Mouse (Mus musculus) CH12.LX (cell line): ENCODE measurements around the gene Scd3.
A peak's percentile ranks its signal among the peaks of the same experiment; 100 is the strongest.

Experiments
- CTCF ChIP-seq, 2 experiments: IDR thresholded peaks in 1 of 2; conservative IDR thresholded peaks in 1 of 2; 2 replicates each; pipeline ENCODE4 v1.5.1; 2011 to 2012; ENCODE audit warnings: low read depth in 2 of 2, low read length in 2 of 2, improper control_type of control experiment in 1 of 2, inconsistent platforms in 1 of 2, mild to moderate bottlenecking in 1 of 2, moderate library complexity in 1 of 2
- MEF2A ChIP-seq: IDR thresholded peaks from 2 replicates; pipeline ENCODE4 v1.6.1; 2014; ENCODE audit warnings: low read depth, mild to moderate bottlenecking, inconsistent platforms, low read length, improper control_type of control experiment, borderline replicate concordance
- POLR2A ChIP-seq: IDR thresholded peaks from 2 replicates; pipeline ENCODE4 v1.6.1; 2011; ENCODE audit warnings: low read depth, mild to moderate bottlenecking, improper control_type of control experiment, low read length
- USF1 ChIP-seq: IDR thresholded peaks from 2 replicates; pipeline ENCODE4 v1.6.1; 2014; ENCODE audit warnings: low read depth, mild to moderate bottlenecking, inconsistent platforms, low read length, improper control_type of control experiment

DNA sequence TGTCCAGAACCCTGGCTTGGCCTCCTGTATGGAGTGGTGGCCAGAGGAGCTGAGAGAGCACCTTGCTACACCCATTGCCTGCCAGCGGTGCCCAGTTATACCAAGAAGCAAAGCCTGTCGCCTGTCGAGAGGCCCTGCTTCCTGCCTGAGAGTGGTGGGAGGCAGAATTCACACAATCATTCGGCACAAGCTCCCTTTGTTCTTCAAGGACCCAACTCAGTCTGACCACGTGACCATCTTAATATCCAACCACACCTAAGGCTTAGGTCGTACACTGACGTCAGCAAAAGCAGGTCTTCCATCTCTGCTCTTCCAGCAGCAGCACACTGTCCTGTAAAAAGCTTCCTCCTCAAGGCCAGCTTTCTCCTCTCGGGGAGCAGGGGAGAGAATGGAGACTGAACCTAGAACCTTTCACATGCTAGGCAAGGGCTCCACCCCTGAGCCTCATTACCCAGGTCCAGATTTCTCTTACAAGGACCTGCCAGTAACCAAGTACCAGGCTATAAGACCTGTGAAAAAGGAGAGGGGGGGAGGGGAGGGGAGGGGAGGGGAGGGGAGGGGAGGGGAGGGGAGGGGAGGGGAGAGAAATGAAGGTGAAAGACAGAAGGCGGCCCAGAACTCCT is 79.6 kb downstream of the Scd3 start:
- TF ChIP-seq USF1 = peak; percentile 91
- TF ChIP-seq MEF2A = no peak
- no peak for TF ChIP-seq CTCF (conservative IDR thresholded peaks at IDR 0.05 in 1 of 2, IDR thresholded peaks at IDR 0.05 in 1 of 2; ENCODE audit: low read depth in 2 of 2, low read length in 2 of 2)
- peak; percentile 50 for TF ChIP-seq POLR2A
